16 mouse cellular contexts compared by ENCODE assay signal in the genomic region with DNA sequence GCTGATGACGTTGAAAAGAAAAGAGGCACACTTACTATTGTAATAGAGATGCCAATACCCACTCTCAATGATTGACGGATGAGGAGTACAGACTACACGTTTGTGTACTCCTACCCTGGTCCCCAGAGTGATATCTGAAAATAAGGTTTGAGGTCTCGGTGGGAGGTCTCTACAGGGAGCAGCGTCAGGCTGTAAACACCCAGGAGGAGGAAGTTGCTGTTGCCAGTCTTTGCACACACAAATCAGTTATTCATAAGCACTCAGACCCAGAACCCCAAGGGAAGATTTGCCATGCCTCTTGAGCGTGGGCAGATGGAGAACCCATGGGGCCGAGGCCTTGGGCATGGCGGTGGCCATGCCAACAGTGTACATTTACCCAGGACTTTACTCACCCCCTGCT.
"Had no signal": no experiment of that assay in that cellular context is flagged by ENCODE, and none has a peak within 500 bp of the region (broad histone marks: within the 10 kb centered on the region; RNA-seq: fewer than 3 reads in every experiment).

No protein-coding gene starts in this region.

- H3K27me3 ChIP-seq: limb, embryonic 15.5 days; midbrain, embryonic 12.5 days; neural tube, embryonic 13.5 days; stomach, embryonic 15.5 days had no signal

- ATAC-seq: inflammation-experienced regulatory T-cells, adult 6 months; intestine, postnatal 0 days had no signal

- H3K9ac ChIP-seq: limb, embryonic 15.5 days; lung, embryonic 14.5 days; midbrain, embryonic 12.5 days; neural tube, embryonic 13.5 days; stomach, embryonic 15.5 days had no signal

- H3K27ac ChIP-seq: kidney, postnatal 0 days; limb, embryonic 15.5 days; macrophage; midbrain, embryonic 12.5 days; neural tube, embryonic 13.5 days; stomach, embryonic 15.5 days had no signal

- H3K36me3 ChIP-seq: limb, embryonic 15.5 days; midbrain, embryonic 12.5 days; neural tube, embryonic 13.5 days; stomach, embryonic 15.5 days had no signal

- H3K4me3 ChIP-seq: limb, embryonic 15.5 days; megakaryocyte, embryonic 14.5 days; midbrain, embryonic 12.5 days; neural tube, embryonic 13.5 days; stomach, embryonic 15.5 days had no signal

- DNase-seq: kidney, adult 8-10 months; kidney, postnatal 36 days; layer of hippocampus, adult 9-11 months; layer of hippocampus, postnatal 36 days; lung, embryonic 14.5 days; lung, postnatal 10 days; right cerebral cortex, postnatal 14 days had no signal

- H3K4me2 ChIP-seq: limb, embryonic 15.5 days; lung, embryonic 14.5 days; midbrain, embryonic 12.5 days; neural tube, embryonic 13.5 days; stomach, embryonic 15.5 days had no signal

- H3K9me3 ChIP-seq: limb, embryonic 15.5 days; megakaryocyte, embryonic 14.5 days; midbrain, embryonic 12.5 days; neural tube, embryonic 13.5 days; stomach, embryonic 15.5 days had no signal

- H3K4me1 ChIP-seq: limb, embryonic 15.5 days; megakaryocyte, embryonic 14.5 days; midbrain, embryonic 12.5 days had no signal
